Mouse (Mus musculus) central nervous system, embryonic 18 days (tissue): ENCODE data around the gene Pde6d. TPM values are rescaled to one million over a fixed set of nuclear protein-coding genes. Genes with fewer than 3 reads are reported as not detected.

Experiments used
- polyA plus RNA-seq: library from polyadenylated mRNA; depleted of rRNA; stranded (reverse); fragments of >200 nt; gene quantifications from 2 replicates; pipeline ENCODE4 v1.2.3, GENCODE M21; 2012; rRNA removed

Pde6d gene
- 108 and 115 TPM in 2 replicates for polyA plus RNA-seq

DNA sequence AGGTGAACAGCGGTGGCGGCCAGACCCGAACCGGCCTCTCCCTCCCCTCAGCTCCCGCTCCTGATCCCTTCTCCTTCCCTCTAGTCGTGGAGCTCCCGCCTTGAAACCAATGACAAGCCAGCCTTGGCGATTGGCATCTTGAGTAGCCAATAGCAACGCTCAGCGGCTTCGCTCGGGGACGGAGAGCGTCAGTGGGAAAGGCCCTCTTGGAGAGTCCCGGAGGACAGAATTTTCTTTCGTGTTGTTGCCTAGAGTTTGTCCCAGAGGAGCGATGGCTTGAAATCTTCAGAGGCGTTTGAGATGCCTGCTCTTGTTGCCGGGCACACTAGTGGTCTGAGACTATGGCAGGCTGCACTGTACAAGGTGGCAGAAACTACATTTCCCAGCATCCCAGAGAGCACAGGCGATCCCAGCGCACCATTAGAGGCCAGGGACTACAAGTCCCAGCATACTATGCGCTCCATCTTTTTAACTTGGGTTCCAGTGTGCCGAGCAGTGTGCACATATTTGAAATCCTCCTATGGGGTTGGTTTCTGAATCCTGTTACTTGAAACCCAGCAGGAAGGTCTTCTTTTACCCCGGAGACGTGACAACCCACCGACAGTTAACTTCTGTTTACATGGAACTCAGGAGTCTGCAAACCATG is at the start of gene Pde6d, which contains the start of gene Cops7b:
Gene Pde6d (minus strand): TSS at position 179 of the 646 bp plus-strand sequence.
Gene Cops7b (plus strand): TSS at position 454 of the 646 bp plus-strand sequence.

DNA sequence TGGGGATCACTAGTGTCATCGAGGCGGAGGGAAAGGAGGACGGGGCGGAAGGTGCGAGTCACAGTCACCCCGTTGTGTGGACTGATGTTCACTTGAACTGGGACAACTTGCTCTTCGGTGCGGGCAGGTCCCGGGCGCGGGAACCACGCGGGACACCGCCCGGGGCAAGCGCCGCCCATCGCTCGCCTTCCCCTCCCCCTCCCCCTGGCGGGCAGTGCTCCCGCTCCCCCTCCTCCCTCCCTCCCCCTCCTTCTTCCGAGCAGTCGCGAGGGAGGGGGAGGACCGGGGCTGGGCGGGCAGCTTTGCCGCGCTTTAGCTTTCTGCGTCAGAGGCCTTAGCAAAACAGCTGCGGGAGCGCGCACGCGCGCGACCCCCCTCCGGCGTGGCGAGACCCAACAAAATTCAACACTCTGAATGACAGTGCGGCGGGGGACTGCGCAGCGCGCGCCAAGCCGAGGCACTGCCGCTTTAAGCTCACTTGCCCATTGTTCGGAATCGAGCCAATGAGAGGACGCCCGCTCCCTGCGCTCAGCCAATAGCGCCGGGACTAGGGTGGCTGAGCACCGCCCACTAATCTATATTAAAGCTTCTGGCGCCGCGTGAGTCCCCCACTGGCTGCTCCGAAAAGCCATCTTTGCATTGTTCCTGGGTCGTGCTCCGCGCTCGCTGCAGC is 56.2 kb downstream of the Pde6d start, which contains the start of gene Ptma:
Gene Ptma (plus strand): TSS at position 611 of the 673 bp plus-strand sequence.

Other genes with a start within 250 kb of the Pde6d start
- 90.2 and 97.1 TPM in 2 replicates for gene Ncl, start 223.2 kb downstream of the Pde6d start, polyA plus RNA-seq
- gene Nmur1, start 156.4 kb downstream of the Pde6d start, polyA plus RNA-seq: 0.08 and 0.43 TPM in 2 replicates
- gene Tex44, start 156.3 kb downstream of the Pde6d start, polyA plus RNA-seq: not detected in 2 replicates
- 2,058 and 2,137 TPM in 2 replicates for gene Ptma, start 55.9 kb downstream of the Pde6d start, polyA plus RNA-seq
- 66.2 and 67.4 TPM in 2 replicates for gene Cops7b, start 275 bp upstream of the Pde6d start, polyA plus RNA-seq
- gene Nppc, start 87.9 kb upstream of the Pde6d start, polyA plus RNA-seq: 4.9 and 6.4 TPM in 2 replicates
- gene Dis3l2, start 121.2 kb upstream of the Pde6d start, polyA plus RNA-seq: 32.2 and 33.1 TPM in 2 replicates